Mouse (Mus musculus): ENCODE results near the gene Gm16181.

- TF ChIP-seq CTCF (IDR thresholded peaks at IDR 0.05; ENCODE audit: low read depth, low read length) (no peak), POLR2A (IDR thresholded peaks at IDR 0.05; ENCODE audit: borderline replicate concordance, low read depth, low read length) (peak; percentile 97)
These were observed 42.3 kb downstream of the Gm16181 start, which contains the start of gene H2-D1 for GRCm38 (mm10) chr17:35262664-35263522.
